ENCODE assay signal across 8 mouse cellular contexts in genomic region chr4:127236631-127237030, GRCm38 (mm10). TPM values are rescaled to one million over a fixed set of nuclear protein-coding genes. Genes with fewer than 3 reads are reported as not detected.
DNase-seq lines count a peak whose midpoint lies in the region; ATAC-seq and TF ChIP-seq lines count a peak whose summit lies in the region.

No protein-coding gene starts in this region.

- peaks cover 7% of the 10 kb centered on the region; the same call in 1 of the 2 replicates for H3K4me1 ChIP-seq in kidney, postnatal 0 days (replicated peaks; ENCODE audit: insufficient read depth, low read length)
- peaks cover 4% of the 10 kb centered on the region; the same call in 1 of the 2 replicates for H3K4me1 ChIP-seq in embryonic facial prominence, embryonic 11.5 days (ENCODE audit: control insufficient read depth, insufficient read depth, low read length)
- H3K4me1 ChIP-seq in hindbrain, postnatal 0 days (ENCODE audit: insufficient read depth, low read length): peaks cover 20% of the 10 kb centered on the region

- H3K27ac ChIP-seq in kidney, postnatal 0 days: no peak overlapping the region
- no peak overlapping the region for H3K27ac ChIP-seq in embryonic facial prominence, embryonic 11.5 days (replicated peaks; ENCODE audit: low read depth, low read length)
- H3K27ac ChIP-seq in hindbrain, postnatal 0 days: 0 out of 2 replicates have a peak overlapping the region, but pooled peaks have one; percentile 71

- 0 out of 2 replicates have a peak, but pooled peaks cover 6% of the 10 kb centered on the region for H3K27me3 ChIP-seq in kidney, postnatal 0 days (ENCODE audit: insufficient read depth, low read length)
- H3K27me3 ChIP-seq in embryonic facial prominence, embryonic 11.5 days (ENCODE audit: control insufficient read depth, insufficient read depth, low read length): peaks cover 5% of the 10 kb centered on the region; the same call in 1 of the 2 replicates
- H3K27me3 ChIP-seq in hindbrain, postnatal 0 days (ENCODE audit: insufficient read depth, low read length): no peaks in the 10 kb centered on the region

- peak overlapping the region; percentile 45 for H3K4me3 ChIP-seq in kidney, postnatal 0 days (replicated peaks; ENCODE audit: low read depth, low read length)
- H3K4me3 ChIP-seq in embryonic facial prominence, embryonic 11.5 days (ENCODE audit: low read depth, low read length): peak overlapping the region; percentile 51
- H3K4me3 ChIP-seq in hindbrain, postnatal 0 days (ENCODE audit: low read length): peak overlapping the region; percentile 45

- peak overlapping the region; percentile 52; the same call in 1 of the 2 replicates for H3K9ac ChIP-seq in kidney, postnatal 0 days (ENCODE audit: low read depth, low read length)
- peak overlapping the region; percentile 71 for H3K9ac ChIP-seq in embryonic facial prominence, embryonic 11.5 days (replicated peaks; ENCODE audit: low read length)
- peak overlapping the region; percentile 64 for H3K9ac ChIP-seq in hindbrain, postnatal 0 days (replicated peaks; ENCODE audit: low read length)

- WGBS in kidney, postnatal 0 days: 3% methylated on average over 14 of the region's 14 CpGs
- WGBS in embryonic facial prominence, embryonic 11.5 days: 1% methylated on average over 14 of the region's 14 CpGs
- 7% methylated on average over 14 of the region's 14 CpGs for WGBS in hindbrain, postnatal 0 days

- no peaks in the 10 kb centered on the region for H3K36me3 ChIP-seq in kidney, postnatal 0 days (ENCODE audit: insufficient read depth, low read length)
- H3K36me3 ChIP-seq in embryonic facial prominence, embryonic 11.5 days (replicated peaks; ENCODE audit: control insufficient read depth, insufficient read depth, low read depth, low read length): no peaks in the 10 kb centered on the region
- H3K36me3 ChIP-seq in hindbrain, postnatal 0 days (ENCODE audit: insufficient read depth, low read length): no peaks in the 10 kb centered on the region

- no peak for DNase-seq in kidney, postnatal 0 days (ENCODE audit: low spot score)
- DNase-seq in kidney, adult 11 months: no peak
- peak; percentile 40 for DNase-seq in embryonic facial prominence, embryonic 11.5 days (ENCODE audit: low spot score)
- no peak for DNase-seq in hindbrain, postnatal 0 days (ENCODE audit: low spot score)
- DNase-seq in neural tube, embryonic 10.5 days (ENCODE audit: extremely low spot score, low spot score): peak; percentile 52
- DNase-seq in urinary bladder, adult 18-20 months (ENCODE audit: low spot score in 2 of 2): no peak
- DNase-seq in adrenal gland, postnatal 10 days: no peak

- ATAC-seq in kidney, postnatal 0 days (replicated peaks; ENCODE audit: low FRiP score, low read depth): peak; percentile 25
- peak; percentile 53; the same call in 1 of the 2 replicates for ATAC-seq in embryonic facial prominence, embryonic 11.5 days (replicated peaks; ENCODE audit: insufficient number of reproducible peaks, low FRiP score, low TSS enrichment, low read depth)
- ATAC-seq in hindbrain, postnatal 0 days: no peak
- no peak for ATAC-seq in monocyte, adult 5-6 weeks (replicated peaks; ENCODE audit: insufficient number of reproducible peaks, low FRiP score, low TSS enrichment, poor library complexity, severe bottlenecking)

- TF ChIP-seq CTCF in kidney, postnatal 0 days (IDR thresholded peaks at IDR 0.05; ENCODE audit: low read depth): no peak
- no peak for TF ChIP-seq CTCF in hindbrain, postnatal 0 days (IDR thresholded peaks at IDR 0.05; ENCODE audit: low read depth)

- H3K4me2 ChIP-seq in kidney, postnatal 0 days (ENCODE audit: low read length): peak overlapping the region; percentile 98
- peak overlapping the region; percentile 98 for H3K4me2 ChIP-seq in embryonic facial prominence, embryonic 11.5 days (ENCODE audit: low read depth, low read length)
- H3K4me2 ChIP-seq in hindbrain, postnatal 0 days (ENCODE audit: low read depth, low read length): peak overlapping the region; percentile 88

- no peaks in the 10 kb centered on the region for H3K9me3 ChIP-seq in kidney, postnatal 0 days (replicated peaks; ENCODE audit: low read length)
- H3K9me3 ChIP-seq in embryonic facial prominence, embryonic 11.5 days (replicated peaks; ENCODE audit: control insufficient read depth, low read length): no peaks in the 10 kb centered on the region
- no peaks in the 10 kb centered on the region for H3K9me3 ChIP-seq in hindbrain, postnatal 0 days (ENCODE audit: low read length)

RNA-seq across cellular contexts. Expression of gene Smim12, which starts 7.0 kb away (rescaled TPM):
- 67.5 and 72.2 TPM in 2 replicates for polyA plus RNA-seq in kidney, postnatal 0 days (2015; fragmentation: Nextera tagmentation; extraction: Ambion mirVana)
- 49.5 and 56.0 TPM in 2 replicates for polyA plus RNA-seq in embryonic facial prominence, embryonic 11.5 days (2014; fragmentation: Nextera tagmentation; extraction: Ambion mirVana)
- 40.8 and 47.2 TPM in 2 replicates for total RNA-seq in hindbrain, postnatal 0 days (2014; rRNA removed)
- polyA plus RNA-seq in hindbrain, postnatal 0 days (2015; fragmentation: Nextera tagmentation; extraction: Ambion mirVana): 63.7 and 65.4 TPM in 2 replicates
- 32.2 to 42.3 TPM (median 32.9 TPM) in 3 replicates for total RNA-seq in monocyte, adult 5-6 weeks (2017)
- 10 to 100 TPM; 36.6 to 38.3 TPM for total RNA-seq in adrenal gland, postnatal 10 days (2021)

Comparison
In these comparisons a context has a peak if more than half of its experiments do, and no peak if none do; other contexts are left out.
1. ATAC-seq: peak in kidney, postnatal 0 days (single experiment) and embryonic facial prominence, embryonic 11.5 days (single experiment); none in hindbrain, postnatal 0 days (single experiment) and monocyte, adult 5-6 weeks (single experiment).
2. DNase-seq: peak in embryonic facial prominence, embryonic 11.5 days (single experiment) and neural tube, embryonic 10.5 days (single experiment); none in kidney, postnatal 0 days (single experiment), kidney, adult 11 months (single experiment), hindbrain, postnatal 0 days (single experiment), urinary bladder, adult 18-20 months (0 of 2) and adrenal gland, postnatal 10 days (single experiment).
3. Peak in every context shown above with its lines, with median percentiles within 50 percentile points of each other: H3K4me2 ChIP-seq, H3K4me3 ChIP-seq and H3K9ac ChIP-seq.